In the genomic region with DNA sequence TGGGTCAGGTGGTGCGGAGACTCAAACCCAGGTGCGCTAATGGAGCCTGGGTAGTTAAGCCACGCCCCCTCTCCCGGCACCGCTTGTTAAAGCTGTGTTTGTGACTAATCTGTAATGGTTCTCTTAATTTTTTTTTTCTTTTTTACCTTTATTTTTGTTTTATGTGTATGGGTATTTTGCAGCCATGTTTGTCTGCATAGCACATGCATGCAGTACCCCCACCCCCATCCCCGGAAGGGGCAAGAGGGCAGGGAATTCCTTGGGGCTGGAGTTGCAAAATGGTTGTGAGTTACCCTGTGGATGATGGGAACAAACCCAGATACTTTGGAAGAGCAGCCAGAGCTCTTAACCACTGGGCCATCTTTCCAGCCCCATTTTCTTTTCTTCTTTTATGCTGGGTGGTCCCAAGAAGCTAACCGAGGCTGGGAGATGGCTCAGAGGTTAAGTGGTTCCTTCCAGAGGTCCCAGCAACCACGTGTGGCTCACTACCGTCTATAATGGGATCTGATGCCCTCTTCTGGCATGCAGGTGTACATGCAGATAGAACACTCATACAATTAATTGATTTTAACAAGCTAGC, we compare ENCODE assay signal across 8 mouse cellular contexts. TPM values are rescaled to one million over a fixed set of nuclear protein-coding genes. Genes with fewer than 3 reads are reported as not detected.
DNase-seq lines count a peak whose midpoint lies in the region; ATAC-seq and TF ChIP-seq lines count a peak whose summit lies in the region.

No protein-coding gene starts in this region.

- no peaks in the 10 kb centered on the region for H3K27me3 ChIP-seq in intestine, embryonic 14.5 days (replicated peaks; ENCODE audit: control insufficient read depth, insufficient read depth, low read length)
- no peaks in the 10 kb centered on the region for H3K27me3 ChIP-seq in intestine, embryonic 16.5 days (replicated peaks; ENCODE audit: control insufficient read depth, insufficient read depth, low read length)
- H3K27me3 ChIP-seq in E14TG2a.4 (ENCODE audit: insufficient read depth, low read length): no peaks in the 10 kb centered on the region
- no peaks in the 10 kb centered on the region for H3K27me3 ChIP-seq in limb, embryonic 15.5 days

- ATAC-seq in intestine, embryonic 14.5 days (replicated peaks; ENCODE audit: low FRiP score, low TSS enrichment, low read depth): no peak; the same call in 1 of the 2 replicates
- no peak for ATAC-seq in intestine, embryonic 16.5 days
- ATAC-seq in common myeloid progenitor, adult 5-6 weeks (replicated peaks; ENCODE audit: low read depth, poor library complexity, severe bottlenecking): peak; percentile 62; the same call in 1 of the 2 replicates
- no peak for ATAC-seq in limb, embryonic 15.5 days (ENCODE audit: insufficient number of reproducible peaks, low FRiP score, low TSS enrichment, low read depth)

- no peaks in the 10 kb centered on the region for H3K9me3 ChIP-seq in intestine, embryonic 14.5 days (ENCODE audit: control insufficient read depth, low read length)
- H3K9me3 ChIP-seq in intestine, embryonic 16.5 days (ENCODE audit: control insufficient read depth, low read length): no peaks in the 10 kb centered on the region
- H3K9me3 ChIP-seq in E14TG2a.4 (ENCODE audit: low read length): no peaks in the 10 kb centered on the region
- no peaks in the 10 kb centered on the region for H3K9me3 ChIP-seq in limb, embryonic 15.5 days

- H3K4me2 ChIP-seq in intestine, embryonic 14.5 days (ENCODE audit: low read length): peak overlapping the region; percentile 33
- H3K4me2 ChIP-seq in intestine, embryonic 16.5 days (ENCODE audit: low read depth, low read length): no peak overlapping the region; the same call in 1 of the 2 replicates
- H3K4me2 ChIP-seq in limb, embryonic 15.5 days: peak overlapping the region; percentile 11; the same call in 1 of the 2 replicates

- H3K4me1 ChIP-seq in intestine, embryonic 14.5 days (replicated peaks; ENCODE audit: control insufficient read depth, insufficient read depth, low read length): peaks cover 4% of the 10 kb centered on the region; the same call in 1 of the 2 replicates
- H3K4me1 ChIP-seq in intestine, embryonic 16.5 days (ENCODE audit: control insufficient read depth, insufficient read depth, low read length): no peaks in the 10 kb centered on the region
- H3K4me1 ChIP-seq in E14TG2a.4 (replicated peaks; ENCODE audit: low read depth, low read length): peaks cover 58% of the 10 kb centered on the region
- H3K4me1 ChIP-seq in limb, embryonic 15.5 days: 0 out of 2 replicates have a peak, but pooled peaks cover 5% of the 10 kb centered on the region

- peak; percentile 42 for TF ChIP-seq CTCF in E14TG2a.4 (conservative IDR thresholded peaks at IDR 0.05; ENCODE audit: low read length)

- DNase-seq in intestine, embryonic 14.5 days (ENCODE audit: low spot score): no peak
- DNase-seq in cerebellum, adult 9-11 months: no peak
- no peak for DNase-seq in layer of hippocampus, postnatal 10 days (ENCODE audit: low spot score in 2 of 2)
- no peak for DNase-seq in spleen, postnatal 36 days (ENCODE audit: low spot score in 2 of 2)

- H3K4me3 ChIP-seq in intestine, embryonic 14.5 days (ENCODE audit: low read depth, low read length): no peak overlapping the region
- H3K4me3 ChIP-seq in intestine, embryonic 16.5 days (ENCODE audit: low read length): no peak overlapping the region
- peak overlapping the region; percentile 73 for H3K4me3 ChIP-seq in E14TG2a.4 (replicated peaks; ENCODE audit: low read length)
- 0 out of 2 replicates have a peak overlapping the region, but pooled peaks have one; percentile 2 for H3K4me3 ChIP-seq in limb, embryonic 15.5 days

- WGBS in intestine, embryonic 14.5 days: 5% methylated on average over 9 of the region's 9 CpGs
- WGBS in intestine, embryonic 16.5 days: 11% methylated on average over 9 of the region's 9 CpGs
- WGBS in limb, embryonic 15.5 days: 4% methylated on average over 9 of the region's 9 CpGs

- H3K27ac ChIP-seq in intestine, embryonic 14.5 days (ENCODE audit: low read depth): no peak overlapping the region
- H3K27ac ChIP-seq in intestine, embryonic 16.5 days (ENCODE audit: low read length): no peak overlapping the region
- H3K27ac ChIP-seq in limb, embryonic 15.5 days: no peak overlapping the region

- H3K36me3 ChIP-seq in intestine, embryonic 14.5 days (ENCODE audit: control insufficient read depth, insufficient read depth, low read length): no peaks in the 10 kb centered on the region
- no peaks in the 10 kb centered on the region for H3K36me3 ChIP-seq in intestine, embryonic 16.5 days (ENCODE audit: control insufficient read depth, insufficient read depth, low read length)
- H3K36me3 ChIP-seq in E14TG2a.4 (ENCODE audit: insufficient read depth, low read length): no peaks in the 10 kb centered on the region
- no peaks in the 10 kb centered on the region for H3K36me3 ChIP-seq in limb, embryonic 15.5 days

- no peak overlapping the region for H3K9ac ChIP-seq in intestine, embryonic 14.5 days (ENCODE audit: low read length)
- H3K9ac ChIP-seq in intestine, embryonic 16.5 days (ENCODE audit: low read depth, low read length): no peak overlapping the region
- no peak overlapping the region for H3K9ac ChIP-seq in limb, embryonic 15.5 days

RNA-seq across cellular contexts. Expression of gene Spats2, which starts 12.2 kb away (rescaled TPM):
- polyA plus RNA-seq in intestine, embryonic 14.5 days (2014; fragmentation: Nextera tagmentation; extraction: Ambion mirVana): 38.4 and 41.4 TPM in 2 replicates
- polyA plus RNA-seq in intestine, embryonic 16.5 days (2015; fragmentation: Nextera tagmentation; extraction: Ambion mirVana): 18.1 and 20.9 TPM in 2 replicates
- 0.46 and 1.7 TPM in 2 replicates for total RNA-seq in common myeloid progenitor, adult 5-6 weeks (2017)
- polyA plus RNA-seq in limb, embryonic 15.5 days (2015; fragmentation: Nextera tagmentation; extraction: Ambion mirVana): 28.7 and 33.1 TPM in 2 replicates
- total RNA-seq in layer of hippocampus, postnatal 10 days (2021): 10 to 100 TPM; 32.3 to 35.1 TPM

RNA-seq across cellular contexts. Expression of gene Dnajc22, which starts 20.5 kb away (rescaled TPM):
- 16.3 and 20.2 TPM in 2 replicates for polyA plus RNA-seq in intestine, embryonic 14.5 days (2014; fragmentation: Nextera tagmentation; extraction: Ambion mirVana)
- polyA plus RNA-seq in intestine, embryonic 16.5 days (2015; fragmentation: Nextera tagmentation; extraction: Ambion mirVana): 45.0 and 45.4 TPM in 2 replicates
- not detected in 2 replicates for total RNA-seq in common myeloid progenitor, adult 5-6 weeks (2017)
- polyA plus RNA-seq in limb, embryonic 15.5 days (2015; fragmentation: Nextera tagmentation; extraction: Ambion mirVana): 0.55 and 0.86 TPM in 2 replicates
- total RNA-seq in layer of hippocampus, postnatal 10 days (2021): 1 to 10 TPM in 1 of 2 experiments, under 1 TPM in 1; 0.39 to 1.1 TPM

RNA-seq across cellular contexts. Expression of gene C1ql4, which starts 25.9 kb away (rescaled TPM):
- polyA plus RNA-seq in intestine, embryonic 14.5 days (2014; fragmentation: Nextera tagmentation; extraction: Ambion mirVana): 0.16 TPM in 1 of 2 replicates, not detected in the other
- 0.09 and 0.17 TPM in 2 replicates for polyA plus RNA-seq in intestine, embryonic 16.5 days (2015; fragmentation: Nextera tagmentation; extraction: Ambion mirVana)
- not detected in 2 replicates for total RNA-seq in common myeloid progenitor, adult 5-6 weeks (2017)
- not detected in 2 replicates for polyA plus RNA-seq in limb, embryonic 15.5 days (2015; fragmentation: Nextera tagmentation; extraction: Ambion mirVana)
- under 1 TPM in 1 of 2 experiments, not detected in 1; 0.25 TPM for total RNA-seq in layer of hippocampus, postnatal 10 days (2021)

RNA-seq across cellular contexts. Expression of gene Troap, which starts 39.1 kb away (rescaled TPM):
- 25.4 and 27.7 TPM in 2 replicates for polyA plus RNA-seq in intestine, embryonic 14.5 days (2014; fragmentation: Nextera tagmentation; extraction: Ambion mirVana)
- polyA plus RNA-seq in intestine, embryonic 16.5 days (2015; fragmentation: Nextera tagmentation; extraction: Ambion mirVana): 20.2 and 25.4 TPM in 2 replicates
- total RNA-seq in common myeloid progenitor, adult 5-6 weeks (2017): 12.6 and 18.6 TPM in 2 replicates
- polyA plus RNA-seq in limb, embryonic 15.5 days (2015; fragmentation: Nextera tagmentation; extraction: Ambion mirVana): 22.3 and 26.5 TPM in 2 replicates
- 1 to 10 TPM; 1.4 to 1.7 TPM for total RNA-seq in layer of hippocampus, postnatal 10 days (2021)

RNA-seq across cellular contexts. Expression of gene Prph, which starts 58.5 kb away (rescaled TPM):
- polyA plus RNA-seq in intestine, embryonic 14.5 days (2014; fragmentation: Nextera tagmentation; extraction: Ambion mirVana): 54.4 and 56.3 TPM in 2 replicates
- 35.0 and 38.4 TPM in 2 replicates for polyA plus RNA-seq in intestine, embryonic 16.5 days (2015; fragmentation: Nextera tagmentation; extraction: Ambion mirVana)
- total RNA-seq in common myeloid progenitor, adult 5-6 weeks (2017): not detected in 2 replicates
- polyA plus RNA-seq in limb, embryonic 15.5 days (2015; fragmentation: Nextera tagmentation; extraction: Ambion mirVana): 2.4 and 2.8 TPM in 2 replicates
- 10 to 100 TPM in 1 of 2 experiments, 1 to 10 TPM in 1; 9.1 to 13.2 TPM for total RNA-seq in layer of hippocampus, postnatal 10 days (2021)

Comparison
In these comparisons a context has a peak if more than half of its experiments do, and no peak if none do; other contexts are left out.
1. H3K4me3 ChIP-seq: peak in E14TG2a.4 (single experiment) and limb, embryonic 15.5 days (single experiment); none in intestine, embryonic 14.5 days (single experiment) and intestine, embryonic 16.5 days (single experiment).